Mouse (Mus musculus): ENCODE measurements around the gene Fscn1. TPM values are rescaled to one million over a fixed set of nuclear protein-coding genes. Genes with fewer than 3 reads are reported as not detected.

Fscn1 gene
- polyA plus RNA-seq, 1 experiment from 2014 or later: 328 TPM

GRCm38 (mm10) chr5:142960775-142961271, 680 bp downstream of the Fscn1 start:
- peaks cover 42% of the 10 kb centered on the region for H3K4me1 ChIP-seq
- peak overlapping the region; percentile 98 for H3K27ac ChIP-seq (replicated peaks)
- H3K4me3 ChIP-seq (replicated peaks): peak overlapping the region; percentile 75
- whole genome bisulfite sequencing: under 1% methylated on average over 59 of the region's 59 CpGs
- H3K36me3 ChIP-seq: peaks cover under 1% of the 10 kb centered on the region; the same call in 1 of the 2 replicates
- H3K9me3 ChIP-seq (replicated peaks): no peaks in the 10 kb centered on the region
- ATAC-seq (ENCODE audit: insufficient number of reproducible peaks, low FRiP score, low TSS enrichment, low read depth): no peak
- H3K9ac ChIP-seq: peak overlapping the region; percentile 86
- H3K27me3 ChIP-seq: no peaks in the 10 kb centered on the region
- H3K4me2 ChIP-seq (replicated peaks): peak overlapping the region; percentile 88

- Histone ChIP-seq H3K9me3 (replicated peaks) (no peaks in the 10 kb centered on the region), H3K4me2 (replicated peaks) (peak overlapping the region; percentile 88)
- under 1% methylated on average over 15 of the region's 15 CpGs for WGBS
Measured at GRCm38 (mm10) chr5:142961398-142961880, 1.3 kb downstream of the Fscn1 start.

GRCm38 (mm10) chr5:142961881-142962443, 1.8 kb downstream of the Fscn1 start:
- H3K4me3 ChIP-seq (replicated peaks): peak overlapping the region; percentile 75
- under 1% methylated on average over 43 of the region's 43 CpGs for WGBS

More at GRCm38 (mm10) chr5:142961398-142961880, 1.3 kb downstream of the Fscn1 start:
- peaks cover 46% of the 10 kb centered on the region for H3K4me1 ChIP-seq
- peak overlapping the region; percentile 98 for H3K27ac ChIP-seq (replicated peaks)
- peak overlapping the region; percentile 75 for H3K4me3 ChIP-seq (replicated peaks)
- H3K9ac ChIP-seq: peak overlapping the region; percentile 86
- peaks cover 7% of the 10 kb centered on the region for H3K36me3 ChIP-seq
- H3K27me3 ChIP-seq: no peaks in the 10 kb centered on the region
- peak; percentile 41 for ATAC-seq (ENCODE audit: insufficient number of reproducible peaks, low FRiP score, low TSS enrichment, low read depth)

DNA sequence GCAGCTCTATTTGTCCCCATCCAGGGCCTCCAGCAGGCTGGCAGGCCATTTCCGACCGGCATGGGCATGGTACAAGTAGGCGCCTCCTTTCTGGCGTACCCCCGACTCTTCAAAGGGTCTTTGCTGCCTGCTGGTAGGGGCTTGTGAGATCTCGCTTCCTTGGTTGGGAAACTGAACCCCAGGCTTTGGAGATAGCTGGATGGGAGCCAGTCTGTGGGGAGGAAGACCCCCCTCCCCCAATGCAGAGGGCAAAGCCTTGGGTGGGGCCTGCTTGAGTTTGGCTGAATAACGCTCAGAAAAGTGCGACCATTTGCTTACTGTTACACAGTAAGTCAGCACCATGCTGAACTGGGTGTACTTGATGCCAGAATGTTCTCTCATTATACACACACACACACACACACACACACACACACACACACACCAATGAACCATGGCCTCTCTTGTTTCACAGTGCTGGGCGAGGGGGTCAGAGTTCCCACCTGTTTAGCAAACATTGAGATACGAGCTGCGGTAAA, 2.4 kb downstream of the Fscn1 start:
- Histone ChIP-seq H3K27me3 (no peaks in the 10 kb centered on the region), H3K4me2 (replicated peaks) (peak overlapping the region; percentile 88), H3K9me3 (replicated peaks) (no peaks in the 10 kb centered on the region), H3K36me3 (peaks cover 10% of the 10 kb centered on the region), H3K27ac (replicated peaks) (peak overlapping the region; percentile 98), H3K4me3 (replicated peaks) (peak overlapping the region; percentile 75), H3K9ac (peak overlapping the region; percentile 86), H3K4me1 (peaks cover 49% of the 10 kb centered on the region)
- under 1% methylated on average over 11 of the region's 11 CpGs for WGBS
- no peak for ATAC-seq (ENCODE audit: insufficient number of reproducible peaks, low FRiP score, low TSS enrichment, low read depth)

More at GRCm38 (mm10) chr5:142961881-142962443, 1.8 kb downstream of the Fscn1 start:
- H3K36me3 ChIP-seq: peaks cover 10% of the 10 kb centered on the region
- peak overlapping the region; percentile 86 for H3K9ac ChIP-seq
- H3K27ac ChIP-seq (replicated peaks): peak overlapping the region; percentile 98
- H3K4me2 ChIP-seq (replicated peaks): peak overlapping the region; percentile 88
- H3K4me1 ChIP-seq: peaks cover 49% of the 10 kb centered on the region
- ATAC-seq (ENCODE audit: insufficient number of reproducible peaks, low FRiP score, low TSS enrichment, low read depth): peak; percentile 64
- H3K9me3 ChIP-seq (replicated peaks): no peaks in the 10 kb centered on the region
- no peaks in the 10 kb centered on the region for H3K27me3 ChIP-seq

- Histone ChIP-seq H3K27me3 (no peaks in the 10 kb centered on the region), H3K9me3 (replicated peaks) (no peaks in the 10 kb centered on the region), H3K4me3 (replicated peaks) (peak overlapping the region; percentile 75), H3K36me3 (peaks cover 14% of the 10 kb centered on the region), H3K4me2 (replicated peaks) (peak overlapping the region; percentile 88), H3K27ac (replicated peaks) (peak overlapping the region; percentile 98), H3K9ac (peak overlapping the region; percentile 86), H3K4me1 (peaks cover 53% of the 10 kb centered on the region)
- peak; percentile 41 for ATAC-seq (ENCODE audit: insufficient number of reproducible peaks, low FRiP score, low TSS enrichment, low read depth)
- WGBS: 2% methylated on average over 13 of the region's 13 CpGs
Measured at GRCm38 (mm10) chr5:142963003-142963704, 3.0 kb downstream of the Fscn1 start.

DNA sequence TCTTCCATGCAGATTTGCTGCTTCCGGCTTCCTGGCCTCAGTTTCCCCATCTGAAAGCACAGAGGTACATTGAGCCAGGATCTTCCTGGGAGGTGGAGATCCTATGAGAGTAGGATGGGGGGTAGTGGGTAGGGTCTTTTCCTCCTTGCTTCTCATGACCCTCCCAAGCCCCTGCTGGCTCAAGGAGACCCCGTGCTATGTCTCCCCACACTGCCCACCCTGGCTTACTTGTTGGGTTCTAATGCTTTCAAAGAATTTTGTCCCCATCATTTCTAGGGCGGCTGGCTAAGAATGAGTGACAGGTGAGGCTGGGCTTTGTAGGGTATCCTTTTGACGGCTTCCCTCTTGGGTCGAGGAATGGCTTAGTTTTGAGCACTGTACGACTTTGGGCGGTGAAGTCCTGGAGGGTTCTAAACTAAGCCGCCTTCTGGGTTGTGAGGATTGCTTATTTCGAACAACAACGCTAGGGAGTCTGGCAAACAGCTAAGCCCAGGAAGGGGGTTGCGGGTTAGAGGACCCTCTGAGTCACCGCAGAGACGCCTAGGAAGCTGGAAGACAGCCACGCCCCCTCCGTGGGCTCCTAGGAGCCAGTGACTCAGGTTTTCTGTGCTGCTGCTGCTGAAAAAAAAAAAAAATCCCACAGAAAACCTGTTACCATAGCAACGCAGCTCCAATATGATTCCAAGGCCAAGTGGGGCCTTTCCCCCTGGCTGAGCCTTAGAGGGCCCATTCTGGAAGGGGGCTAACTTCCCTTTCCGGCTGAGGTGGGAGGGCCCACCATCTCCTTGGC, 3.8 kb downstream of the Fscn1 start:
- peak overlapping the region; percentile 98 for H3K27ac ChIP-seq (replicated peaks)
- H3K4me1 ChIP-seq: peaks cover 56% of the 10 kb centered on the region
- 20% methylated on average over 17 of the region's 17 CpGs for WGBS

GRCm38 (mm10) chr5:142964650-142965049, 4.5 kb downstream of the Fscn1 start:
- Histone ChIP-seq H3K27ac (replicated peaks) (peak overlapping the region; percentile 98), H3K4me3 (replicated peaks) (peak overlapping the region; percentile 75), H3K9me3 (replicated peaks) (no peaks in the 10 kb centered on the region), H3K4me2 (replicated peaks) (peak overlapping the region; percentile 88), H3K36me3 (peaks cover 27% of the 10 kb centered on the region), H3K9ac (peak overlapping the region; percentile 10; the same call in 1 of the 2 replicates), H3K27me3 (no peaks in the 10 kb centered on the region), H3K4me1 (peaks cover 50% of the 10 kb centered on the region)
- 82% methylated on average over 6 of the region's 6 CpGs for WGBS
- no peak for ATAC-seq (ENCODE audit: insufficient number of reproducible peaks, low FRiP score, low TSS enrichment, low read depth)

More for the DNA sequence above, 3.8 kb downstream of the Fscn1 start:
- H3K27me3 ChIP-seq: no peaks in the 10 kb centered on the region
- no peak for ATAC-seq (ENCODE audit: insufficient number of reproducible peaks, low FRiP score, low TSS enrichment, low read depth)
- peak overlapping the region; percentile 88 for H3K4me2 ChIP-seq (replicated peaks)
- peak overlapping the region; percentile 75 for H3K4me3 ChIP-seq (replicated peaks)
- H3K9ac ChIP-seq: peak overlapping the region; percentile 86; the same call in 1 of the 2 replicates
- no peaks in the 10 kb centered on the region for H3K9me3 ChIP-seq (replicated peaks)
- H3K36me3 ChIP-seq: peaks cover 19% of the 10 kb centered on the region

DNA sequence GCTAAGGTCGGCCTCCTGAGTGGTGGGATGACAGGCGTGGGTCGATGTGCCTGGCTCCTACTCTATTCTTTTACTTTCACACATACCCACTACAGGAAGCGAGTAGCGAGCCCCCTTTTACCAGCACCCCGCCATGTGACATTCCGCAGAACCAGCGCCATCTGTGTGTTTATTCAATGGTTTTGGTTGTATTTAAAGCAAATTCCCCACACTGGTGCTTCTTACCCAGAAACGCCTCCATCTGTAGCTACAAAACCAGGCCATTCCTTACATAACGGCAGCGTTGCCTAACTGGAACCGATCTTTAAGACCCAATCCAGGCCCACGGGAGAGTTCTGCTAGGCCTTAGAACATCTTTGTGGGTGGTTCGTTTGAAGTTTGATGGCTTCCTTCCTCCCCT, 8.3 kb downstream of the Fscn1 start:
- Histone ChIP-seq H3K4me3 (replicated peaks) (no peak overlapping the region), H3K36me3 (peaks cover 64% of the 10 kb centered on the region), H3K4me1 (peaks cover 30% of the 10 kb centered on the region), H3K27ac (replicated peaks) (peak overlapping the region; percentile 3; the same call in 1 of the 2 replicates), H3K9ac (no peak overlapping the region), H3K27me3 (no peaks in the 10 kb centered on the region), H3K4me2 (replicated peaks) (no peak overlapping the region), H3K9me3 (replicated peaks) (no peaks in the 10 kb centered on the region)
- no peak for ATAC-seq (ENCODE audit: insufficient number of reproducible peaks, low FRiP score, low TSS enrichment, low read depth)
- WGBS: 74% methylated on average over 14 of the region's 14 CpGs

GRCm38 (mm10) chr5:142973971-142974370, 13.8 kb downstream of the Fscn1 start:
- Histone ChIP-seq H3K27me3 (no peaks in the 10 kb centered on the region), H3K4me2 (replicated peaks) (no peak overlapping the region), H3K9ac (no peak overlapping the region), H3K4me3 (replicated peaks) (no peak overlapping the region), H3K4me1 (peaks cover 20% of the 10 kb centered on the region), H3K9me3 (replicated peaks) (no peaks in the 10 kb centered on the region), H3K27ac (replicated peaks) (no peak overlapping the region), H3K36me3 (peaks cover 46% of the 10 kb centered on the region)
- no peak for ATAC-seq (ENCODE audit: insufficient number of reproducible peaks, low FRiP score, low TSS enrichment, low read depth)
- WGBS: 47% methylated on average over 3 of the region's 3 CpGs

DNA sequence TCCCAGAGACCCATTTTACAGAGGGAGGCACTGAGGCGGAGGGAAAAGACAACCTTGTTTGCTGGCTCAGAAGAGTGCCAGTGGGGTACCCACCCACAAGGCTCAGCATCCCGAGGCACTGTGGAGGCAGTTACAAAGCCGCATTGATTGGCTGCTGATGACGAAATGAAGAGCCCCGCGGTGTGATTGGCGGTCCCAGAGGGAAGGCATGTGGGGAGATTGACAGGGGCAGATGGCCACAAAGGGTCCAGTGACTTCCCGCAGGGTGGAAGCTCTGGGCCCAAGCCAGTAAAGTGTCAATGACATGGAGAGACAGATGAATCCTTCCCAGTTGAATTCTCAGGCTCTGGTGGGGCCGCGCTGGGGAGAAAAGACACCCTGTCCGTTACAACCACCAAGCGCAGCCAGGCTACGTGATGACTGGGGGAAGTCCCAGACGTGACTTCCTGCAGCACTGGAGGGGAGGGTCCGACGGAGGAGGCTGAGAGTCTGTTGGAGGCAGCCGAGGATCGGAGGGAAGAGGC, 14.5 kb downstream of the Fscn1 start:
- H3K36me3 ChIP-seq: peaks cover 39% of the 10 kb centered on the region
- H3K9ac ChIP-seq: no peak overlapping the region
- peaks cover 20% of the 10 kb centered on the region for H3K4me1 ChIP-seq
- 14% methylated on average over 18 of the region's 18 CpGs for WGBS
- H3K4me2 ChIP-seq (replicated peaks): peak overlapping the region; percentile 19
- no peaks in the 10 kb centered on the region for H3K27me3 ChIP-seq
- no peaks in the 10 kb centered on the region for H3K9me3 ChIP-seq (replicated peaks)
- H3K27ac ChIP-seq (replicated peaks): peak overlapping the region; percentile 72
- peak; percentile 73 for ATAC-seq (ENCODE audit: insufficient number of reproducible peaks, low FRiP score, low TSS enrichment, low read depth)
- H3K4me3 ChIP-seq (replicated peaks): no peak overlapping the region
